Mouse (Mus musculus) MEL (cell line): ENCODE data around the gene Col8a1.

ENCODE experiments used
- CHD1 ChIP-seq: IDR thresholded peaks from 2 replicates; pipeline ENCODE4 v1.6.1; 2012; ENCODE audit warnings: low read depth, mild to moderate bottlenecking, inconsistent platforms, low read length, improper control_type of control experiment
- CTCF ChIP-seq, 3 experiments: IDR thresholded peaks in 2 of 3; conservative IDR thresholded peaks in 1 of 3; 2 replicates each; pipeline ENCODE4 v1.5.1; 2011 to 2012; ENCODE audit warnings: low read length in 3 of 3, low read depth in 2 of 3, mild to moderate bottlenecking in 2 of 3, improper control_type of control experiment in 1 of 3, inconsistent platforms in 1 of 3, mixed read lengths in 1 of 3, moderate library complexity in 1 of 3; ENCODE audit not compliant: control insufficient read depth in 1 of 3, insufficient read depth in 1 of 3, poor library complexity in 1 of 3, severe bottlenecking in 1 of 3
- EP300 ChIP-seq, 2 experiments: IDR thresholded peaks; 2 replicates each; pipeline ENCODE4 v1.6.1; 2011; ENCODE audit warnings: improper control_type of control experiment in 2 of 2, low read length in 2 of 2, low read depth in 1 of 2, mild to moderate bottlenecking in 1 of 2
- MAFK ChIP-seq: IDR thresholded peaks from 2 replicates; pipeline ENCODE4 v1.6.1; 2011; ENCODE audit warnings: low read depth, mild to moderate bottlenecking, low read length, improper control_type of control experiment, borderline replicate concordance
- MYC ChIP-seq: IDR thresholded peaks from 2 replicates; pipeline ENCODE4 v1.6.1; 2011; ENCODE audit warnings: low read depth, mild to moderate bottlenecking, low read length, improper control_type of control experiment, moderate library complexity
- POLR2AphosphoS2 ChIP-seq: IDR thresholded peaks from 2 replicates; pipeline ENCODE4 v1.6.1; 2011; ENCODE audit warnings: low read length, improper control_type of control experiment
- TCF12 ChIP-seq: IDR thresholded peaks from 2 replicates; pipeline ENCODE4 v1.6.1; 2014; ENCODE audit warnings: low read depth, mild to moderate bottlenecking, inconsistent platforms, low read length, improper control_type of control experiment, moderate library complexity
- UBTF ChIP-seq: IDR thresholded peaks from 2 replicates; pipeline ENCODE4 v1.6.1; 2012; ENCODE audit warnings: low read depth, mild to moderate bottlenecking, inconsistent platforms, low read length, improper control_type of control experiment, moderate library complexity, borderline replicate concordance; ENCODE audit not compliant: insufficient read depth

GRCm38 (mm10) chr16:57750549-57750948, 4.0 kb downstream of the Col8a1 start:
- TF ChIP-seq CTCF (IDR thresholded peaks at IDR 0.05 in 2 of 3, conservative IDR thresholded peaks at IDR 0.05 in 1 of 3; ENCODE audit: control insufficient read depth in 1 of 3, insufficient read depth in 1 of 3, low read depth in 2 of 3, low read length in 3 of 3, poor library complexity in 1 of 3, severe bottlenecking in 1 of 3) (no peak), POLR2AphosphoS2 (no peak), CHD1 (no peak), MYC (no peak), EP300 (IDR thresholded peaks at IDR 0.05; ENCODE audit: low read depth in 1 of 2, low read length in 2 of 2) (no peak), TCF12 (no peak), UBTF (no peak), MAFK (no peak)
